Mouse (Mus musculus) R1 (cell line): ENCODE measurements at regions not wholly inside any gene's neighbourhood (a gene's known extent, or its start where the extent isn't known, plus 50 kb on each side); places are given as distances from the start of the nearest gene placed in this dataset.

Experiments
- DNase-seq: peaks from one replicate; pipeline ENCODE4 v3.0.0-alpha.2; 2018; ENCODE audit warnings: low read depth, low spot score

DNA sequence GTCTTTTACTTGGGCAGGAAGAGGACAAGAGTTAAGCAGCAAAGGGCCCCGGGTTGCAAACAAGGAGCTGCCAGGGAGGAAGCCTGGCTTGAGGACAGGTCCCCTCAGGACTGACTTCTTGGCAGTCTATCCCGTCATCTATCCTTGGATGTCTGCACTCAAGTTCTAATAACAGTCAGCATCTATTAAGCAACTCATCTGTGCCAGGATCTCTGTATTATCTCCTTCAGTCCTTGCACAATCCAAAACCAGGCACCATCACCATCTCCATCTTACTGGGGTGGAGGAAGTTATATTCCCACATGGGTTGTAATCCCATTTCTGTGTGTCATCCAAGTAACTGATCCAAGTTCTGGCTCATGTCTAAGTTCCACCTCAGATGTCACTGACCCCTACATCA lies 87.1 kb upstream of the Lifr start:
- no peak for DNase-seq

GRCm38 (mm10) chr15:7005142-7005541 lies 85.3 kb upstream of the Lifr start:
- no peak for DNase-seq

DNA sequence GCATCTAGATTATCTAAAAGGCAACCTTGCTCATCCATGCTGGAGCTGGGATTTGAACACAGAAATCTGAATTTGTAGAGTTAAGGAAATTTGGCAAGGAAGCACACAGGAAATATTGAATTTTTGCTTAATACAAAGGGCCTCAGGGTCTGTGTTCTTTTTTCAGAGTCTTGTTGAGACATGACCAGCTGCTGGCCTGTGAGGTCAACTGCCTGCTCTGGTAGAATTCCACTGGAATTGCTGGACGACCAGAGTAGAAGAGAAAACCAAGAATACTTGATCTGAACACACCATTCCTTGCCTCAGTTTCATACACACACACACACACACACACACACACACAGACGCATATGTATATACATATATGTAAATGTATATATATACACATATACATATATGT lies 84.1 kb upstream of the Lifr start:
- no peak for DNase-seq

DNA sequence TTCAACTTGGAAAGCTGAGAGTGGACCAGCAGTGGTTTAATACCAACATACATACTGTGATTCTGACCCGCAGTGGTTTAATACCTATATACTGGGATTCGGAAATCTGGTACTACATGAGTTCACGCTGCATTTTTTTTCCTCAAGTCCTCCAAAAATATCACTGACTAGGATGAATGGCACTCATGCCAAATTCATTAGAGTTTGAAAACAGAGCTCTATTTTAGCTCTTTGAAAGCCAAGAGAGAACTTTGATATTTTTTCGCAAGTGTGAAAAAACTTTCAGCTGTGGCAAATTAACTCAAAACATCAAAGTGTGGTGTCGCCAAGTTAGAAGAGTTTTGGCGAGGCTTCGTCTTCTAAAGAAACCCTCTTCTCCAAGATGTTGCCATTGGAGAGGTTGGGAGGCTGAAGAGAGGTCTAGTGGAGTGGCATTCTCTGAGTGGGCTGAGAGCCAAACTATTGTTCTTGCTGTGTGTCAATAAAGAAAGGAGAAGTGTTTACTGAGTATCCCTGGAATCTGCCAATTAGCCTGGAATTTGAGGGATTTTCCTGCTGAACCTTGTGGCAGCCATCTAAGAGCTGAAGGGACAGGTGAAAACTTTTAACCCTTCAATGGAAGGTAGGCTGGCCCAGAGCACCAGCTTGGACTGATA lies 81.6 kb upstream of the Lifr start:
- DNase-seq: no peak

DNA sequence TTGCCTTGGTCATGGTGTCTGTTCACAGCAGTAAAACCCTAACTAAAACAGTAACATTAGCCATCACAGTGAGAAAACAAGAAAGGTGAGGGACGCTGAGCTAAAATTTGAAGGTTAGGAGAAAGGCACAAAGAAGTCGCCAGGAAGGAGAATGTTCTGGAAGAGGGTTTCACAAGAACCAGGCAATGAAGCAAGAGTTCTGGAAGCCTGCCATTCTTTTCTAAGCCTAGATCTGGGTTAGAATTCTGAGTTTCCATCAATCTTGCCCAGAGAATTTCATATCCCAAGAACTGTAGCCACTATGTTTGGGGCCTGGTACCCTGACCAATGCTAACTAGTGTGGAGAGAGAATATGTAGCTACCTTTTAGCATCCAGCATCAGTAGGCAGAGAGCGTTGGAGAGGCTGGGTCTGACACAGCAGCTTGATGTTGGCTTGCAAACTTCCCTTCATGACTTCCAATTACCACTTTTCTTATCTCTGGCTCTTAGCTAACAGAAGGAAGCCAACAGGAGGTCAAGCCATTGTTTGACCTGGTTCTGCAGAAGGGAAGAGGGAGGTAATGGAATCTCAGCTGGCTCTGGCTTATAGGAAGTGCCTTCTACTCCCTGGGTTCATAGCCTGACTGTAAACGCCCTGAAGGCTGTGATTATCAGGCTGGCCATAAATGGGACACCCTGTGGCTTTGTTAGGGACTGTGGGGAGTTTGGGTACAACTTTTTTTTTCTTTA lies 79.3 kb upstream of the Lifr start:
- no peak for DNase-seq

DNA sequence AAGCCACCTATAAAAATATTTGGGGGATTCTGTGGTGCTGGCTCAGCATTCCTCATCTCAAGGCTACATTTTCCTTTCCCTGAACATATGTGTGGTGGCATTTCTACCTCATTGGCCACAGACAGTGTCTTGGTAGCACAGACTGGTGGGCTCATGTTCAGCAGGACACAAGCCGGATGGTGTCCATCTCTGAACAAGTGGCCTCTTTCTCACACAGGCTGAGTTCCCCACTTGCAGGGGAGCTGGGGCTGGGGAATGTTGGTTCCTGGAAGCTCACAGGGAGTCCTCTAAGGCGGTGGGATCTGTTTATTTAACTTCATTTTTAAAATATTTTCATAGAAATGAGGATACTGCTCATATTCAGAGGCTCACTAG lies 78.7 kb upstream of the Lifr start:
- DNase-seq: no peak

DNA sequence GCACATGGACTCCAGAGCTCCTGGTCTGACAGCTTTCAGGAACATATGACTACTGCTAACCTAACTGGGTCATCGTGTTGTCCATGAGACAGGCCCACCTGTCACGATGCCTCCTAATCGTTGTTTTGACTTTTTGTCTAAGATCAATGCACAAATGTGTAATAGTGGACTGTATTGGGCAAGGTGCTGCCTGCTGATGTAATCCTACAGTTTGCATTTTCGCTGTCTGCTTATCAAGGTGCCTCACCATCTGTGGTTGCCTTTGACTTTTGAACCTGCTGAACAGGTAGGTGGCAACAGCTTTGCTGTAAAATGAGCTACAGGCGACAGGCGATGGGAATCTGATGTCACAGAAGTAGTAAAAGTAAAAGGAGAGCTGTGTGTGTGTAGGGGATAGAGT lies 78.0 kb upstream of the Lifr start:
- no peak for DNase-seq

- DNase-seq: no peak
Observed at GRCm38 (mm10) chr15:7013047-7013446, 77.4 kb upstream of the Lifr start.

- no peak for DNase-seq
Observed at GRCm38 (mm10) chr15:7014984-7015383, 75.4 kb upstream of the Lifr start.

DNA sequence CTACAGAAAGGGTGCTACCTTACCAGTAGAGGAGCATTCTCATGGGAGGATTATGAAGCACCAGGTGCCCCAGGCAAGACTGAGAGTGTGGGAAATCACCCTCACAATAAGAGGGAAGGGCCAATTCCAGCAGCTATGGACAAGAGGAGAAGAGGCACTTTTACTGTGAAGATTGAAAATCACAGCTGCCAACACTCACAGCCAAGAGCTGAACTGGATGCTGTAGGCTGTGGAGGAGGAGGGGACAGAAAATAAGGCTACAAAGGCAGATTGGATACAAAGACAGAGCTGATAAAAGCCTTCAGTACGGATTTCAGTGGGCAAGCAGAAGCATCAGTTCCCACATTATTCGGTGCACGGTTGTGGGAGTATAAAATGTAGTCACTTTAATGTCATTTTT lies 74.4 kb upstream of the Lifr start:
- DNase-seq: no peak

GRCm38 (mm10) chr15:7017281-7017845 lies 73.1 kb upstream of the Lifr start:
- no peak for DNase-seq

- DNase-seq: no peak
Observed at GRCm38 (mm10) chr15:7022660-7023059, 67.8 kb upstream of the Lifr start.

GRCm38 (mm10) chr15:7025194-7025593 lies 65.2 kb upstream of the Lifr start:
- DNase-seq: no peak

- DNase-seq: no peak
Observed at GRCm38 (mm10) chr15:7031297-7032043, 58.9 kb upstream of the Lifr start.

DNA sequence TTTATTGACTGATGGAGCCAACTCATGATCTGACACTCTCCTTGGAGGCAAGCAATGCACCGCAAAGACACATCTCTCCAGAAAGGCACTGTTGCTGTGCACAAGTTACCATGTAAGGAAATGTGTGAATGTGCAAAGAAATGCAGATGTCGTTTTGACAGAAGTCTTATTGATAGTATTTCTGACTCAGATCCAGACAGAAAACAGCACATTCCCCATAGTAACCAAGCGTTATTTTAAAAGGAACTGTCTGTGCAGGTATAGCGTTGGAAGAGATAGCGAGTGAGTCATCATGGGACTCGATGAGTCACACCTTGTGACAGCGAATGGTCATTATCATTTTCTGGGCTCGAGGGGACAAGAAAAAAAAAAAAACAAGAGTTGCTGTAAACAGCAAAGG lies 52.9 kb upstream of the Lifr start:
- no peak for DNase-seq

DNA sequence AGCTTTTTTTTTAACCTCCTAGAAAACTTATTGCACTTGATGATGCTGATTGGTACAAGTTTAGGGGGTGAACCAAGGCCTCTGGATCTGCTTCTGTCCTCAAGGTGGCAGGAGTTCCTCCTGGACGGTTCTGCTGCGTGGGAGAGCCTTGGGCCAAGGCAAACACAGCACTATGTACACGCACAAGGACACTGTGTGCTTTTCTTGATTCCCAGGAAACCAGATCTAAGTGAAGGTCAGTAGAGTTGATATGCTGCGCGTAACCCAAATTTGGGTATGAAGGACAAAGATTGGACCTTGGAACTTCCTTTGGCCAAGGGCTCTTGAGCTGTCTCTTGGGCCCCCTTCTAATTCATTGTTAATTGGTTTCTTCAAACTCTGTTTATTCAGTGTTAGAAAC lies 51.3 kb upstream of the Lifr start:
- DNase-seq: no peak

DNA sequence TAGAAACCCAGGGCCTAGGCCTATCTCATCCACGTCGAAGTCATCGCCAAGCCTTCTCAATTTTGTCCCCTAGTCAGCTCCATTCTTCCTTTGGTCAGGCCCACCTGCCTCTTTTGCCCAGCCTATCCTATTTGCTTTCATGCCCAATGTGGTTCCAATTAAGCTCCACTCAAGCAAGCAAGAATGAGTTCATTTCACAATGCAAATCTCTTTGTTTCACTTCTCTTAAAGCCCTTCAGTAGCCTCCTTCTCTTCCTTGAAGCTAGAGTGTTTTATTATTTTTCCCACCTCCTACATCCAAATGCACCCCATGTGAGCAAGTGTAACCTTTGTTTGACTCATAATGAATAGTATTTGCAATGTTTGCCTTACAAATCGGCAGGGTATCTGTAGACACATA lies 50.6 kb upstream of the Lifr start:
- no peak for DNase-seq
